Mouse (Mus musculus) heart, embryonic 15.5 days (tissue): Measurements from ENCODE around the gene Prdx5. TPM values are rescaled to one million over a fixed set of nuclear protein-coding genes. Genes with fewer than 3 reads are reported as not detected.
"Not testable (repeated sequence)": the region's sequence is repeated elsewhere in the genome, so short reads cannot be mapped to it uniquely, and the experiment has no call there.

Experiments used
- ATAC-seq: fragments of 200-750 bp; cut with Nextera tagmentation; replicated peaks from 2 replicates; pipeline ENCODE4 v1.8.0; 2017; ENCODE audit warnings: low read depth, moderate TSS enrichment; ENCODE audit not compliant: insufficient number of reproducible peaks, insufficient read depth, low FRiP score
- H3K27ac ChIP-seq: fragments of 300-500 bp; sonication (generic); 2 replicates; pipeline ENCODE4 v1.5.1; 2015; ENCODE audit warnings: mild to moderate bottlenecking, inconsistent platforms
- H3K27me3 ChIP-seq: fragments of 300-500 bp; sonication (generic); 2 replicates; pipeline ENCODE4 v1.6.1; 2015; ENCODE audit warnings: inconsistent platforms
- H3K36me3 ChIP-seq: fragments of 300-500 bp; sonication (generic); 2 replicates; pipeline ENCODE4 v1.6.1; 2015; ENCODE audit warnings: mild to moderate bottlenecking, inconsistent platforms
- H3K4me1 ChIP-seq: fragments of 300-500 bp; sonication (generic); replicated peaks from 2 replicates; pipeline ENCODE4 v1.6.1; 2015; ENCODE audit warnings: inconsistent platforms
- H3K4me2 ChIP-seq: fragments of 300-500 bp; sonication (generic); 2 replicates; pipeline ENCODE4 v1.6.1; 2015; ENCODE audit warnings: inconsistent platforms, mild to moderate bottlenecking, moderate library complexity
- H3K4me3 ChIP-seq: fragments of 300-500 bp; sonication (generic); 2 replicates; pipeline ENCODE4 v1.5.1; 2015; ENCODE audit warnings: mild to moderate bottlenecking, inconsistent platforms
- H3K9ac ChIP-seq: fragments of 300-500 bp; sonication (generic); 2 replicates; pipeline ENCODE4 v1.6.1; 2015; ENCODE audit warnings: mild to moderate bottlenecking, inconsistent platforms
- H3K9me3 ChIP-seq: fragments of 300-500 bp; sonication (generic); replicated peaks from 2 replicates; pipeline ENCODE4 v1.6.1; 2016; ENCODE audit warnings: inconsistent platforms
- WGBS: fragments of 180-500 bp; shearing (Covaris S2); methylation state at CpG from one replicate; pipeline ENCODE4 v1.1.7; 2015; ENCODE audit warnings: mixed read lengths; 5-methylcytosine and 5-hydroxymethylcytosine counted together
- polyA plus RNA-seq: library from polyadenylated mRNA; unstranded; fragments of >200 nt; fragmentation: Nextera tagmentation; extraction: Ambion mirVana; gene quantifications from 2 replicates; pipeline ENCODE4 v1.2.1, GENCODE M21; 2015

Gene Prdx5
- polyA plus RNA-seq, 1 experiment from 2014 or later, result 344 TPM

- Histone ChIP-seq H3K27me3 (no peaks in the 10 kb centered on the region), H3K27ac (no peak overlapping the region), H3K9me3 (no peaks in the 10 kb centered on the region), H3K36me3 (peaks cover 37% of the 10 kb centered on the region), H3K9ac (no peak overlapping the region), H3K4me2 (no peak overlapping the region), H3K4me1 (peaks cover 20% of the 10 kb centered on the region), H3K4me3 (no peak overlapping the region)
- WGBS, result 92% methylated on average over 9 of the region's 9 CpGs
- no peak for ATAC-seq
These were observed 4.6 kb upstream of the Prdx5 start for GRCm38 (mm10) chr19:6914540-6914939.

- Histone ChIP-seq H3K9ac (no peak overlapping the region), H3K4me1 (peaks cover 14% of the 10 kb centered on the region), H3K4me3 (no peak overlapping the region), H3K36me3 (peaks cover 36% of the 10 kb centered on the region), H3K27me3 (no peaks in the 10 kb centered on the region), H3K4me2 (no peak overlapping the region), H3K9me3 (no peaks in the 10 kb centered on the region), H3K27ac (no peak overlapping the region)
- WGBS, result 79% methylated on average over 11 of the region's 11 CpGs
- no peak for ATAC-seq
These were observed 4.1 kb upstream of the Prdx5 start for GRCm38 (mm10) chr19:6913991-6914390.

GRCm38 (mm10) chr19:6913036-6913435, 3.1 kb upstream of the Prdx5 start:
- H3K36me3 ChIP-seq, result peaks cover 32% of the 10 kb centered on the region

GRCm38 (mm10) chr19:6912205-6912970, 2.5 kb upstream of the Prdx5 start:
- Histone ChIP-seq H3K4me1 (peaks cover 29% of the 10 kb centered on the region), H3K4me3 (no peak overlapping the region), H3K27ac (no peak overlapping the region), H3K27me3 (no peaks in the 10 kb centered on the region), H3K36me3 (peaks cover 32% of the 10 kb centered on the region), H3K4me2 (no peak overlapping the region), H3K9me3 (no peaks in the 10 kb centered on the region), H3K9ac (no peak overlapping the region)
- WGBS, result 89% methylated on average over 15 of the region's 15 CpGs
- no peak for ATAC-seq

More at GRCm38 (mm10) chr19:6913036-6913435, 3.1 kb upstream of the Prdx5 start:
- Histone ChIP-seq H3K27ac (no peak overlapping the region), H3K9ac (no peak overlapping the region), H3K27me3 (no peaks in the 10 kb centered on the region), H3K4me1 (peaks cover 23% of the 10 kb centered on the region), H3K4me3 (no peak overlapping the region), H3K4me2 (no peak overlapping the region), H3K9me3 (no peaks in the 10 kb centered on the region)
- 86% methylated on average over 6 of the region's 6 CpGs for WGBS
- ATAC-seq, result no peak

- H3K4me3 ChIP-seq, result peak overlapping the region; percentile 21
- H3K27ac ChIP-seq, result 0 out of 2 replicates have a peak overlapping the region, but pooled peaks have one; percentile 32
- H3K9me3 ChIP-seq, result no peaks in the 10 kb centered on the region
- no peak for ATAC-seq
- peaks cover 39% of the 10 kb centered on the region for H3K36me3 ChIP-seq
- H3K4me1 ChIP-seq, result peaks cover 34% of the 10 kb centered on the region
- 0 out of 2 replicates have a peak overlapping the region, but pooled peaks have one; percentile 10 for H3K9ac ChIP-seq
- no peaks in the 10 kb centered on the region for H3K27me3 ChIP-seq
- H3K4me2 ChIP-seq, result peak overlapping the region; percentile 83
- WGBS, result 81% methylated on average over 19 of the region's 19 CpGs
These were observed 1.5 kb upstream of the Prdx5 start for GRCm38 (mm10) chr19:6911101-6912074.

- peaks cover 34% of the 10 kb centered on the region for H3K4me1 ChIP-seq
- H3K9ac ChIP-seq, result peak overlapping the region; percentile 76
- peak overlapping the region; percentile 83 for H3K4me2 ChIP-seq
- H3K27me3 ChIP-seq, H3K9me3 ChIP-seq: not testable (repeated sequence)
- peak; percentile 32 for ATAC-seq
- peaks cover 48% of the 10 kb centered on the region for H3K36me3 ChIP-seq
- WGBS, result under 1% methylated on average over 30 of the region's 30 CpGs
- H3K27ac ChIP-seq, result peak overlapping the region; percentile 100
- peak overlapping the region; percentile 80 for H3K4me3 ChIP-seq
These were observed 400 bp upstream of the Prdx5 start for GRCm38 (mm10) chr19:6910306-6910705.

- H3K9ac ChIP-seq, result peak overlapping the region; percentile 76
- peak overlapping the region; percentile 83 for H3K4me2 ChIP-seq
- WGBS, result 6% methylated on average over 11 of the region's 11 CpGs
- H3K4me1 ChIP-seq, result peaks cover 30% of the 10 kb centered on the region
- no peaks in the 10 kb centered on the region for H3K9me3 ChIP-seq
- H3K4me3 ChIP-seq, result peak overlapping the region; percentile 80
- peak overlapping the region; percentile 100 for H3K27ac ChIP-seq
- H3K36me3 ChIP-seq, result peaks cover 51% of the 10 kb centered on the region
- no peak for ATAC-seq
- no peaks in the 10 kb centered on the region for H3K27me3 ChIP-seq
These were observed 885 bp downstream of the Prdx5 start for GRCm38 (mm10) chr19:6909021-6909420.

GRCm38 (mm10) chr19:6907811-6908540, 1.9 kb downstream of the Prdx5 start:
- Histone ChIP-seq H3K27me3 (no peaks in the 10 kb centered on the region), H3K4me2 (peak overlapping the region; percentile 83), H3K4me1 (peaks cover 30% of the 10 kb centered on the region), H3K9ac (peak overlapping the region; percentile 76; the same call in 1 of the 2 replicates), H3K27ac (peak overlapping the region; percentile 100; the same call in 1 of the 2 replicates), H3K4me3 (peak overlapping the region; percentile 80), H3K36me3 (peaks cover 41% of the 10 kb centered on the region), H3K9me3 (no peaks in the 10 kb centered on the region)
- WGBS, result 82% methylated on average over 7 of the region's 7 CpGs
- no peak for ATAC-seq

GRCm38 (mm10) chr19:6907094-6907493, 2.8 kb downstream of the Prdx5 start:
- no peaks in the 10 kb centered on the region for H3K9me3 ChIP-seq
- peaks cover 32% of the 10 kb centered on the region for H3K36me3 ChIP-seq

GRCm38 (mm10) chr19:6906199-6906598, 3.7 kb downstream of the Prdx5 start:
- Histone ChIP-seq H3K4me2 (no peak overlapping the region), H3K27ac (no peak overlapping the region)
- 86% methylated on average over 3 of the region's 3 CpGs for WGBS

More at GRCm38 (mm10) chr19:6907094-6907493, 2.8 kb downstream of the Prdx5 start:
- no peaks in the 10 kb centered on the region for H3K27me3 ChIP-seq
- no peak overlapping the region for H3K27ac ChIP-seq
- no peak overlapping the region for H3K4me2 ChIP-seq
- H3K4me3 ChIP-seq, result no peak overlapping the region
- WGBS, result 89% methylated on average over 8 of the region's 8 CpGs
- ATAC-seq, result no peak
- H3K4me1 ChIP-seq, result peaks cover 30% of the 10 kb centered on the region
- H3K9ac ChIP-seq, result no peak overlapping the region

More at GRCm38 (mm10) chr19:6906199-6906598, 3.7 kb downstream of the Prdx5 start:
- peaks cover 26% of the 10 kb centered on the region for H3K4me1 ChIP-seq
- no peak overlapping the region for H3K4me3 ChIP-seq
- peaks cover 23% of the 10 kb centered on the region; the same call in 1 of the 2 replicates for H3K36me3 ChIP-seq
- no peaks in the 10 kb centered on the region for H3K9me3 ChIP-seq
- no peak for ATAC-seq
- no peak overlapping the region for H3K9ac ChIP-seq
- no peaks in the 10 kb centered on the region for H3K27me3 ChIP-seq
